Mouse (Mus musculus) cortical plate, adult 2 months (tissue): ENCODE data around the gene Filip1l.

Experiments used
- CTCF ChIP-seq: fragments of 200-500 bp; IDR thresholded peaks from 2 replicates; pipeline ENCODE4 v1.5.1; 2011; ENCODE audit warnings: mild to moderate bottlenecking, control low read depth, low read length; ENCODE audit not compliant: insufficient read depth; ENCODE audit errors: extremely low read depth
- POLR2A ChIP-seq: fragments of 200-500 bp; IDR thresholded peaks from 2 replicates; pipeline ENCODE4 v1.6.1; 2011; ENCODE audit warnings: mild to moderate bottlenecking, low read length, control low read depth; ENCODE audit not compliant: insufficient read depth; ENCODE audit errors: extremely low read depth

GRCm38 (mm10) chr16:57326996-57327395 is 25.9 kb upstream of the Filip1l start:
- TF ChIP-seq POLR2A (no peak), CTCF (no peak)
